Mouse (Mus musculus) testis, postnatal 14 days (tissue): ENCODE results near the gene Slamf9.

Experiments
- DNase-seq: peaks from one replicate; pipeline ENCODE4 v3.0.0; 2021; ENCODE audit warnings: low spot score

The Slamf9 gene

DNA sequence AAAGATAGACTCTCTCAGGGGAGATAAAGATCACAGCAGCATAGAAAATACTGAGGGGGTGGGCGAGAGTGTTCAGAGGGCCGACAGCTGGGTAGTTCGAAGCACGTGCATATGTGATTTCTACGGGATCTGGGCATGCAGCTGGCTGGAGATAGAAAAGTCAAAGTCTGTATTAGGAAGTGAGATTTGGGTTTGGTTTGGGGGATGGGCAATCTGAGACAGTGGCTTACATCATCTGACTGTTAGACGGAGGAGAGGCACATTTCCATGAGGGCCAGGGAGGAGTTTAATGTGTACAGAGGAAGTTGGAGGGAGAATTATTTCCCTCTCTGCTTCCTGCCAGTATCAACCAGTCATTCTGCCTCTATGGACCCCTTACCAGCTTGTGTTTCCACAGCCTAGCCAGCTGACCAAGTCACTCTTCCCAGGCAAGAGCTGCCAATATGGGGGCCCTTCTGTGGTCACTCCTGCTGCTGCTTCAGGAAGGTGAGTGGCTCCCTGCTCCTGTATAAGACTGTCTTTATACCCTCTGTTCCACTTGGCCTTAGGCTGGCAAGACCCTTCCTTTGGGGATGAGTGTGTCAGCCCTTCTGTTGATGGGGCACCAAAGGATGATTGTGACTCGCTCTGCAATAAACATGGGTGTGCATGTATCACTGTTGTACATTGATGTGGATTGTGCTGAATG, at the start of gene Slamf9:
Gene Slamf9 (plus strand): TSS at position 305 of the 688 bp plus-strand sequence.
- DNase-seq: no peak

- DNase-seq: no peak
These were observed 48.7 kb upstream of the Slamf9 start for GRCm38 (mm10) chr1:172426419-172426818.

GRCm38 (mm10) chr1:172427841-172428240, 47.3 kb upstream of the Slamf9 start:
- DNase-seq: no peak

DNA sequence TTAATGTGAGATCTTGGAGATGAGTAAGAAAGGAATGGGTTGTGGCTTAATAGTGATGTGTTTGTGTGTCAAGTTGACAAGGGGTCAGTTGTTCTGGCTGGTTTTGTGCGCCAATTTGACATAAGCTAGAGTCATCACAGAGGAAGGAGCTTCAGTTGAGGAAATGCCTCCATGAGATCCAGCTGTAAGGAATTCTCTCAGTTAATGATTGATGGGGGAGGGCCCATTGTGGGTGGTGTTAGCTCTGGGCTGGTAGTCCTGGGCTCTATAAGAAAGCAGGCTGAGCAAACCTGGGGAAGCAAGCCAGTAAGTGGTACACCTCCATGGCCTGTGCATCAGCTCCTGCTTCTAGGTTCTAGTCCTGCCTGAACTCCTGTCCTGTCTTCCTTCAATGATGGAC, 46.5 kb upstream of the Slamf9 start:
- no peak for DNase-seq

- no peak for DNase-seq
These were observed 44.4 kb upstream of the Slamf9 start for GRCm38 (mm10) chr1:172430731-172431220.

DNA sequence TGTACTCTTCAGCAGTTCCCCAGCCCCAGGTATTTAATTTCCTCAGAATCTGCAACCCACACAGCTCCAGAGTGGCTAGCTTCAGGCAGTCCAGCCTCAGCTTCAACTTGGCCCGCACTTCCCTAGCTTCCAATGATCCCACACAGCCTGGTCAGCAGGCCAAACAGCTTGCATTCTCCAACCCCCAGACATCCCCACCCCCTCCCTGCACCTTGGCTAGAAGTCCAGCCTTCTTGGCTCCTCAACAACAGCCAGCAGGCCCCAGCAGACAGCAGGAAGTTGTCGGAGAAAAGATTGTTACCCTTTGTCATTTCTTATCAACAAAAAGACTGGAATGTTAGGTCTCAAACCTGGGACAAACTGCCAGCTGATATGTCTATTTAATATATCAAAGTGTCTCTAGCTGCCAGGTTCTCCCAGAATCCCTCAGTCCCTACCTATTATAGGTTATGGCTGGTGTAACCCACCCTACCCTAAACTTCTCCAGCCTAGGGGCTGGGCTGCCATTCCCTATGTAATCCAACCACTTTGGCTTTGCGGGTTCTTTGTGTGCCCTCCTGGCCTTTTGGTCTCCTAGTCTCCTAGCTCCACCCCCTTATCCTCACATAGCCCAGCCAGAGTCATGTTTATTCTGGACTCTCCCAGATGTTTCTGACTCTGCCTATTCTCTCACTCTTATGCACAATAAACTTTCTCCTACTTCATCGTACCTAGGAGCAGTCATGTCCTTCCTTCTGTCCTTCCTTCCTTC, 43.1 kb upstream of the Slamf9 start:
- no peak for DNase-seq

GRCm38 (mm10) chr1:172432587-172432955, 42.6 kb upstream of the Slamf9 start:
- no peak for DNase-seq

- no peak for DNase-seq
These were observed 41.9 kb upstream of the Slamf9 start for GRCm38 (mm10) chr1:172433012-172433850.

DNA sequence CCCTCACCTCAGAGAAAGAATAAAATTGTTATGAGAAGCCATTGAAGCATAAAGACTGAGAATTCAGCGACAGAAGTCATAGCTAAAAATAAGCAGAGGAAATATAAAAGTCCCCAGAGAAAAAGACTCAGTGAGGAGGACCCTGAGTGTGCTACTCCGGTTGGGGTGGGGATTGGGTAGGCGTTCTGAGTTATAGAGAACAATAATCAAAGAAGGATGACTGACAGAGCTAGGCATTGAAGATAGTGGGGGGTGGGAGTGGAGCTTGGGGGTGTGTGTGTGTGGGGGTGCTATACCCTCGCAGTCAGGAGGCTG, 41.4 kb upstream of the Slamf9 start:
- DNase-seq: no peak

GRCm38 (mm10) chr1:172436785-172437184, 38.4 kb upstream of the Slamf9 start:
- no peak for DNase-seq

DNA sequence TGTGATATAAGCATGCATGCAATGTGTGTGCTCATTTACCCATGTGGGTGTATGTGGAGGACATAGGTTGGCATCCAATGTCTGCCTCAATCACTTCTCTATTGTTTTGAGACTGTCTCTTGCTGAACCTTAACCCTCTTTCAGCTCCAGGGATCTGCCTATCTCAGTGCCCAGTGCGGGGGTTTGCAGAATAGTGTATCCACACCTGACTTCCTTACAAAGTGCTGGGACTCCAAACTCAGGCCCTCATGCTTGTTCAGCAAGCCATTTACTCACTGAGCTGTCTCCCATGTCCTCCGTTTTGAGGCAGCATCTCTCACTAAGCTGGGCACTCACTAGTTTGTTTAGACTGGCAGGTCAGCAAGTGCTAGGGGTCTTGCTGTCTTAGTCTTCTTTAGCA, 36.5 kb upstream of the Slamf9 start:
- DNase-seq: no peak

DNA sequence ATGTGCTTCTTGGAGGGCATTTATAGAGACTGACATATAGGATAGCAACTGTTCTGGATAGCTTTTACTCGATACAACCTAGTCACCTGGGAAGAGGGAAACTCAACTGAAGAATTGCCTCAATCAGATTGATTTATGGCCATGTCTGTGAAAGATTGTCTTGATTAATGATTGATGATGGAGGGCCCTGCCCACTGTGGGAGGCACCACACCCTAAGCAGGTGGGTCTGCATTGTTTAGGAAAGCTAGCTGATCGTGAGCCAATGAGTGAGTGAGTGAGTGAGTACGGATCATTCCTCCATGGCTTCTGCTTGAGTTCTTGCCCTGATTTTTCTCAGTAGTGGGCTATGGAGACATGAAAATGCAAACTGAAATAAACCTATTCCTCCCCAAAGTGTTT, 34.6 kb upstream of the Slamf9 start:
- DNase-seq: no peak

GRCm38 (mm10) chr1:172441935-172442445, 33.2 kb upstream of the Slamf9 start:
- DNase-seq: no peak

- no peak for DNase-seq
These were observed 24.9 kb upstream of the Slamf9 start for GRCm38 (mm10) chr1:172450226-172450625.

DNA sequence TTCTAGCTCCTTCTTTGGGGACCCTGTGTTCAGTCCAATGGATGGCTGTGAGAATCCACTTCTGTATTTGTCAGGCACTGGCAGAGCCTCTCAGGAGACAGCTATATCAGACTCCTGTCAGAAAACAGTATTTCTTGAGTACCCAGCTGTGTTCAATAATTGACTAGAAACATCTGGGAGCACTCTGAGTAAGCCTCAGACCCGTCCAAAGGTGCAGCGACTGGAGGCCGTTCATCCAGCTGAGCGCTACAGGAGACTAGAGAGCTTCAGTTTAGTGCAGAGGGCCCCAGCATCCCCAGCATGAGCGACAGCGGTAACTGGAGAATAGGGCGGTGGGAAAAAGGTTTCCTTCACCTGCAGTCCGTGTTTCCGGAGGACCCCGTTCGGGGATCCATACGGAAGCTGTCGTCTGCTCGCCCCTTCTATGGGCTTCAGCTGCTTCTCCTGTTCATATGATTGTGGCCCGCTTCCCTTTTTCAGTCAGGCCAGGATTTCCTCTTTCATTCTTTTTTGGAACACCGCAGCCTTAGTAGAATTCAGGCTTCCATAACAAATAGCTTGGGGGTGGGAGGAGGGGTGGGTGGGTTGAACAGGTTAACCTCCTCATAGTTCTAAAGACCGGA, 24.2 kb upstream of the Slamf9 start:
- DNase-seq: no peak

DNA sequence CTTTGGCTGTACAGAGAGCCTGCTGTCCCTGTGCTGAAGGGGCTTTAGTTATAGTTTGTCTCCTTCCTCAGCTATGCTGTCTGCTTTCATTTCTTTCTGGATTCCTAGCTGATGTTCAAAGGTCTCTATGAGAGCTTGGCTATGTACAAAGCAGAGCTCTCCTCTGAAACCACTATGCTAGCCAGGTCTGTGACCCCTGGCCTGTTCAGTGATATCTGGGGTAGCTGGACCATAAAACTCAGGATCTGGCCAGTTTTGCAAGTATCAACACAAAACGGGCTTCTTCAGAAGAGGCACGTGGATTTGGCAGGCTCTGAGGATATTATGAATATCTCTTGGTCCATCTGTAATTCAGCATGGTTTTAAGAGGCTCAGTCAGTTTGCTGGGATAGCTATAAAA, 22.2 kb upstream of the Slamf9 start:
- no peak for DNase-seq

GRCm38 (mm10) chr1:172453810-172454209, 21.3 kb upstream of the Slamf9 start:
- no peak for DNase-seq

- DNase-seq: no peak
These were observed 19.7 kb upstream of the Slamf9 start for GRCm38 (mm10) chr1:172455416-172455815.

DNA sequence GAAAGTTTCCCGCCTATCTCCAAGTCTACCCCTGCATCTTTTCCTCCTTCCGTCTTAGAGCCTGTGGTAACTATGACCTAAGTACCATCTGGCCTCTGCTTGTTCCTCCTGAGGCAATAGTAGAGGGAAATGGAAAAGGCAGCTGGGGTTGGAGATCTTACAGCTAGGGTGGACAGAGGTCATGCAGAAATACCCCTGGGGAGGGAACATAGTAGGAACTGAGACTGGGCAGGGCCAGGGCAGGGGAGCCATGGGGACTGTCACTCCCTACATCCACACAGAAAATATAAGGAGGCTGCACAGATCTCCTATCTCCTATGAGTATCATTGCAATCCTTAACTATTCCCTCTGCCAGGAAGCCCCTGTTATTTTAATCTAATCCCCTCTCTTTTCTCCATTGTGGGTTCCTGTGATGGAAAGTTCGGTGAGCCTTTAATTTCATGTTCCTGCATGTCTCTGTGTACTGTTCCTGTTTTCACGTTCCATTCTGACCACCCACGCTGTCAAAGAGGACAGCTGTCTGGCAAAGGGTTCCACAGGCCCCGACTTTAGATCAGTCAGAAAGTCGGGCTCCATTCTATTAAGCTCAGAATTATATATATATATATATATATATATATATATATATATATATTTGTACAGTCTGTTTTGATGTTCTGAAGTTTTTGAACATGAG, 19.0 kb upstream of the Slamf9 start:
- no peak for DNase-seq

- DNase-seq: no peak
These were observed 18.0 kb upstream of the Slamf9 start for GRCm38 (mm10) chr1:172457196-172457595.

GRCm38 (mm10) chr1:172458041-172458440, 17.1 kb upstream of the Slamf9 start:
- no peak for DNase-seq

GRCm38 (mm10) chr1:172461602-172462001, 13.6 kb upstream of the Slamf9 start:
- DNase-seq: no peak
